Mouse (Mus musculus): ENCODE results near the gene Rita1. TPM values are rescaled to one million over a fixed set of nuclear protein-coding genes. Genes with fewer than 3 reads are reported as not detected.

Rita1 gene
- polyA plus RNA-seq (2015; fragmentation: Nextera tagmentation; extraction: Ambion mirVana) = 27.2 and 33.1 TPM in 2 replicates

GRCm38 (mm10) chr5:120612442-120612821 is at the start of gene Rita1, which contains the start of gene Ddx54:
Gene Rita1, minus strand, starts transcription at chr5:120612589.
Gene Ddx54, plus strand, starts transcription at chr5:120612739.
- ATAC-seq = peak; percentile 85
- WGBS = under 1% methylated on average over 22 of the region's 22 CpGs
- H3K27ac ChIP-seq (ENCODE audit: low read length) = peak within 1 kb of the TSS; percentile 92

DNA sequence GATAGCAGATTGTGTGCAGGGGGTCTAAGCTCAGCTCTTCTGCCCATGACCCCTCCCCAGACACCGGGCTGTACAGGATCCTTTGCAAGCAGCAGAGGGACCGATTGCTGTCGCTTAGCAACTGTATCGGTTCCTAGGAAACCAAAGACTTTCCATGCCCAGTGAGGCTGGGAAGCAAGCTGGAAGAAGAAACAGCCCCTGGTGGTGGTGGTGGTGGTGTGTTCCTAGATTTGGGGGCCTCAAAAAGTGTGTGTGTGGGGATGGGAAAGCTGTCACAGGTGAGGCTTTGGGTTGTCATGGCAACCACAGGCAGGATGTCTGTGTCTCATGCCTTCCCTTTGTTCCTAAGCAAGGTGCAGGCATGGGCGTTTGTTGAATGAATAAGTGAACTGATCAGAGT is 48.4 kb upstream of the Rita1 start:
- Histone ChIP-seq H3K4me2 (ENCODE audit: low read length) (0 out of 2 replicates have a peak overlapping the region, but pooled peaks have one; percentile 8), H3K27ac (ENCODE audit: low read length) (peak overlapping the region; percentile 92), H3K36me3 (ENCODE audit: control insufficient read depth, insufficient read depth, low read length) (no peaks in the 10 kb centered on the region), H3K4me3 (ENCODE audit: low read depth, low read length) (no peak overlapping the region), H3K9ac (ENCODE audit: low read depth, low read length) (peak overlapping the region; percentile 28; the same call in 1 of the 2 replicates), H3K4me1 (ENCODE audit: control insufficient read depth, insufficient read depth, low read length) (peaks cover 14% of the 10 kb centered on the region), H3K27me3 (ENCODE audit: control insufficient read depth, insufficient read depth, low read depth, low read length) (no peaks in the 10 kb centered on the region), H3K9me3 (replicated peaks; ENCODE audit: control insufficient read depth, low read length, poor library complexity, severe bottlenecking) (no peaks in the 10 kb centered on the region)
- 11% methylated on average over 5 of the region's 5 CpGs for WGBS
- peak; percentile 73 for ATAC-seq

More at GRCm38 (mm10) chr5:120612442-120612821, at the start of gene Rita1, which contains the start of gene Ddx54:
- Histone ChIP-seq H3K9ac (ENCODE audit: low read depth, low read length) (peak within 1 kb of the TSS; percentile 72), H3K36me3 (ENCODE audit: control insufficient read depth, insufficient read depth, low read length) (peaks cover 5% of the 10 kb centered on the region), H3K4me3 (ENCODE audit: low read depth, low read length) (peak within 1 kb of the TSS; percentile 64), H3K4me2 (ENCODE audit: low read length) (peak within 1 kb of the TSS; percentile 81), H3K9me3 (replicated peaks; ENCODE audit: control insufficient read depth, low read length, poor library complexity, severe bottlenecking) (no peaks in the 10 kb centered on the region), H3K4me1 (ENCODE audit: control insufficient read depth, insufficient read depth, low read length) (peaks cover 15% of the 10 kb centered on the region), H3K27me3 (ENCODE audit: control insufficient read depth, insufficient read depth, low read depth, low read length) (no peaks in the 10 kb centered on the region)

GRCm38 (mm10) chr5:120656281-120656751 is 43.9 kb upstream of the Rita1 start:
- Histone ChIP-seq H3K27ac (ENCODE audit: low read length) (no peak overlapping the region), H3K9me3 (replicated peaks; ENCODE audit: control insufficient read depth, low read length, poor library complexity, severe bottlenecking) (no peaks in the 10 kb centered on the region), H3K4me3 (ENCODE audit: low read depth, low read length) (no peak overlapping the region), H3K36me3 (ENCODE audit: control insufficient read depth, insufficient read depth, low read length) (no peaks in the 10 kb centered on the region), H3K27me3 (ENCODE audit: control insufficient read depth, insufficient read depth, low read depth, low read length) (peaks cover 2% of the 10 kb centered on the region; the same call in 1 of the 2 replicates), H3K4me2 (ENCODE audit: low read length) (no peak overlapping the region), H3K4me1 (ENCODE audit: control insufficient read depth, insufficient read depth, low read length) (peaks cover 11% of the 10 kb centered on the region), H3K9ac (ENCODE audit: low read depth, low read length) (no peak overlapping the region)
- 84% methylated on average over 12 of the region's 12 CpGs for WGBS
- ATAC-seq = no peak

- Histone ChIP-seq H3K9ac (ENCODE audit: low read depth, low read length) (no peak overlapping the region), H3K9me3 (replicated peaks; ENCODE audit: control insufficient read depth, low read length, poor library complexity, severe bottlenecking) (no peaks in the 10 kb centered on the region), H3K36me3 (ENCODE audit: control insufficient read depth, insufficient read depth, low read length) (no peaks in the 10 kb centered on the region), H3K27ac (ENCODE audit: low read length) (no peak overlapping the region), H3K4me1 (ENCODE audit: control insufficient read depth, insufficient read depth, low read length) (peaks cover 9% of the 10 kb centered on the region), H3K4me3 (ENCODE audit: low read depth, low read length) (no peak overlapping the region), H3K27me3 (ENCODE audit: control insufficient read depth, insufficient read depth, low read depth, low read length) (peaks cover 21% of the 10 kb centered on the region), H3K4me2 (ENCODE audit: low read length) (no peak overlapping the region)
- 87% methylated on average over 2 of the region's 2 CpGs for WGBS
- ATAC-seq = no peak
Observed at GRCm38 (mm10) chr5:120653873-120654272, 41.5 kb upstream of the Rita1 start.

DNA sequence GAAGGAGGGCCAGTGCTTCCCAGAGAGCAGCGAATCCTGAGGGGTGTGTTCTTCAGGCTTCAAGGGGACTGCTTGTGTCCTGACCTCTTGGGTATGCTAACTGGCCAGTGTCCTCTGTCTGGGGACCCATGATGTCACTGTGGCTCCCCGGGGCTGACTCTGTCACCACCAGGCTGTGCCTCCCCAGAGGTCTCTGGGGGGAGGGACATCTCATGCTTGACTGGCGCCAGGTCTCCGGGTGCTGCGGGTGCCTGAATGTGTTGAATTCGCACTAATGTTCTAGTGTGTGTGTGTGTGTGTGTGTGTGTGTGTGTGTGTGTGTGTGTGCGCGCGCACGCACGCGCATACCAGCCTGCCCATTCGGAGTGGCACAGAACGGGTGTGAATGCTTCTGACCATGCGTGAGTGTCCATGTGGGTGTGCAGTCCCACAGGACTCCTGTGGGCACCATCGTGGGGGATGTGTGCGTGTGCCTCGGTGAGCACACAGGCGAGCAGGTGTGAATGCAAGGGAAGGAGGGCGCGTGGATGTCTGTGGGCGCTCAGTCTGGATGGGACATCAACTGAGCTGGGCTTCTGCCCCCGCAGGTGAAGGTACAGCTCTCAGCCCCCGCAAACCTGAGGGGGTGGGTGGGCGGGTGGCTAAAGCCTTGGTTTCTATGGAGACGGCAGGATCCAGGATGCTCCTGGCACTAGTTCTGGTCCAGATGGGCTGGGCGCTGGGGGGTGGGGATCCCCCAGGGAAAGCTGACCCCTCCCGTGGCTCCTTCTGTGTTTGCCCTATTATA is 40.7 kb upstream of the Rita1 start:
- Histone ChIP-seq H3K9me3 (replicated peaks; ENCODE audit: control insufficient read depth, low read length, poor library complexity, severe bottlenecking) (no peaks in the 10 kb centered on the region), H3K9ac (ENCODE audit: low read depth, low read length) (no peak overlapping the region), H3K4me2 (ENCODE audit: low read length) (no peak overlapping the region), H3K4me3 (ENCODE audit: low read depth, low read length) (no peak overlapping the region), H3K4me1 (ENCODE audit: control insufficient read depth, insufficient read depth, low read length) (peaks cover 15% of the 10 kb centered on the region), H3K27ac (ENCODE audit: low read length) (no peak overlapping the region), H3K36me3 (ENCODE audit: control insufficient read depth, insufficient read depth, low read length) (no peaks in the 10 kb centered on the region), H3K27me3 (ENCODE audit: control insufficient read depth, insufficient read depth, low read depth, low read length) (peaks cover 26% of the 10 kb centered on the region)
- no peak for ATAC-seq
- 83% methylated on average over 28 of the region's 28 CpGs for WGBS

DNA sequence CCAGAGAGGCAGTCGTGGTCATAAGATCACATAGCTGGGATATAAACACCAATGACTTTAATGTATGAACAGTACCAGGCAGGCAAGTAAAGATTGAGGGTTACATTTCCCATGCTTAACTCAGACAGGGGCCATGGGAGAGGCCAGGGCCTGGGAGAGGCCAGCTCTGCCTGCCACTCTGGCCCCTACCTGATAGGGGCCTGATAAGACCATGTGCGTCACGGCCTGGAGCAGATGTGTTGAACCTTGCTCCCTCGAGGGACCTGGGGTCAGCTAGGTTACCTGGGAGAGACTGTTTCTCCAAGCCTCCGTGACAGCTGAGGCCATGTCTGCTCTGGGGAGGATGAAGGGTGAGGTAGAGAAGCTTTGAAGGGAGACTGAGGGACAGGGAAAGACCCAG is 38.8 kb upstream of the Rita1 start:
- Histone ChIP-seq H3K9me3 (replicated peaks; ENCODE audit: control insufficient read depth, low read length, poor library complexity, severe bottlenecking) (no peaks in the 10 kb centered on the region), H3K36me3 (ENCODE audit: control insufficient read depth, insufficient read depth, low read length) (no peaks in the 10 kb centered on the region), H3K9ac (ENCODE audit: low read depth, low read length) (no peak overlapping the region), H3K4me1 (ENCODE audit: control insufficient read depth, insufficient read depth, low read length) (peaks cover 15% of the 10 kb centered on the region), H3K27me3 (ENCODE audit: control insufficient read depth, insufficient read depth, low read depth, low read length) (peaks cover 28% of the 10 kb centered on the region), H3K4me3 (ENCODE audit: low read depth, low read length) (no peak overlapping the region), H3K27ac (ENCODE audit: low read length) (no peak overlapping the region), H3K4me2 (ENCODE audit: low read length) (no peak overlapping the region)
- WGBS = 85% methylated on average over 5 of the region's 5 CpGs
- no peak for ATAC-seq

DNA sequence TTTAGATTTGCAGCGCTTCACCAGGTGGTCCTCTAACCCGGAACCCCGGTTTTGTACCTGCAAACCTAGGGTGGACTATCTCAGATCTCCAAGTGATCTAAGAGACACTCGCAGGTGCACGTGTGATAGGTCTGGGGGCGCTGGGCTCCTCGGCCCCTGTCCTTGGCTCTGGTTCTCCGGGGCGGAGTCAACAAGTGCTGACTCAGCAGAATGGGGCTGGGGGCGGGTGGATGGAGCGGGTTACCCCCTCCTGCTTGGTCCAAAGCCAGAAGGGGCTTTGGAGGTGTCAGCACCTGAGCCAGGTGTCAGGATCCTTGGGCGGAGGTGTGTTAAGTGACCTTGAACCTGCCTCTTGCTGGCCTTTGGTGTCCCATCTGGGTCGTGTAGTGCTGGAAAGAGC is 37.5 kb upstream of the Rita1 start:
- Histone ChIP-seq H3K4me1 (ENCODE audit: control insufficient read depth, insufficient read depth, low read length) (peaks cover 15% of the 10 kb centered on the region), H3K27me3 (ENCODE audit: control insufficient read depth, insufficient read depth, low read depth, low read length) (peaks cover 28% of the 10 kb centered on the region), H3K4me3 (ENCODE audit: low read depth, low read length) (no peak overlapping the region), H3K27ac (ENCODE audit: low read length) (no peak overlapping the region), H3K4me2 (ENCODE audit: low read length) (peak overlapping the region; percentile 69; the same call in 1 of the 2 replicates), H3K36me3 (ENCODE audit: control insufficient read depth, insufficient read depth, low read length) (no peaks in the 10 kb centered on the region), H3K9me3 (replicated peaks; ENCODE audit: control insufficient read depth, low read length, poor library complexity, severe bottlenecking) (no peaks in the 10 kb centered on the region), H3K9ac (ENCODE audit: low read depth, low read length) (no peak overlapping the region)
- 26% methylated on average over 13 of the region's 13 CpGs for WGBS
- no peak for ATAC-seq

GRCm38 (mm10) chr5:120649374-120649933 is 37.1 kb upstream of the Rita1 start:
- Histone ChIP-seq H3K27me3 (ENCODE audit: control insufficient read depth, insufficient read depth, low read depth, low read length) (peaks cover 28% of the 10 kb centered on the region), H3K36me3 (ENCODE audit: control insufficient read depth, insufficient read depth, low read length) (no peaks in the 10 kb centered on the region), H3K9me3 (replicated peaks; ENCODE audit: control insufficient read depth, low read length, poor library complexity, severe bottlenecking) (no peaks in the 10 kb centered on the region), H3K27ac (ENCODE audit: low read length) (no peak overlapping the region), H3K4me1 (ENCODE audit: control insufficient read depth, insufficient read depth, low read length) (peaks cover 15% of the 10 kb centered on the region), H3K4me2 (ENCODE audit: low read length) (peak overlapping the region; percentile 69), H3K4me3 (ENCODE audit: low read depth, low read length) (peak overlapping the region; percentile 36), H3K9ac (ENCODE audit: low read depth, low read length) (no peak overlapping the region)
- ATAC-seq = peak; percentile 44
- WGBS = 2% methylated on average over 21 of the region's 21 CpGs
